Mouse (Mus musculus): ENCODE data around the gene Gm4559. TPM values are rescaled to one million over a fixed set of nuclear protein-coding genes. Genes with fewer than 3 reads are reported as not detected.
"Not testable (repeated sequence)": the region's sequence is repeated elsewhere in the genome, so short reads cannot be mapped to it uniquely, and the experiment has no call there.

Gene Gm4559
- not detected in 2 replicates for polyA plus RNA-seq (2014; fragmentation: Nextera tagmentation; extraction: Ambion mirVana)

GRCm38 (mm10) chr7:142274263-142274662 is at the start of gene Gm4559:
TSS of gene Gm4559 (minus strand) at chr7:142274363.
- not testable (repeated sequence) for H3K4me1 ChIP-seq (ENCODE audit: control insufficient read depth, insufficient read depth, low read length); H3K9ac ChIP-seq (replicated peaks; ENCODE audit: low read depth, low read length); H3K4me3 ChIP-seq (ENCODE audit: low read depth, low read length); H3K27me3 ChIP-seq (ENCODE audit: control insufficient read depth, insufficient read depth, low read length); H3K27ac ChIP-seq (ENCODE audit: low read depth, low read length); H3K4me2 ChIP-seq (ENCODE audit: low read depth, low read length); ATAC-seq (ENCODE audit: low read depth); H3K36me3 ChIP-seq (ENCODE audit: control insufficient read depth, insufficient read depth, low read length); H3K9me3 ChIP-seq (ENCODE audit: control insufficient read depth, low read length)

GRCm38 (mm10) chr7:142323396-142324117 is 49.4 kb upstream of the Gm4559 start:
- Histone ChIP-seq H3K27ac (ENCODE audit: low read depth, low read length) (no peak overlapping the region), H3K27me3 (ENCODE audit: control insufficient read depth, insufficient read depth, low read length) (no peaks in the 10 kb centered on the region), H3K4me1 (ENCODE audit: control insufficient read depth, insufficient read depth, low read length) (peaks cover 6% of the 10 kb centered on the region; the same call in 1 of the 2 replicates), H3K9me3 (ENCODE audit: control insufficient read depth, low read length) (no peaks in the 10 kb centered on the region), H3K4me2 (ENCODE audit: low read depth, low read length) (no peak overlapping the region), H3K9ac (replicated peaks; ENCODE audit: low read depth, low read length) (no peak overlapping the region), H3K4me3 (ENCODE audit: low read depth, low read length) (no peak overlapping the region), H3K36me3 (ENCODE audit: control insufficient read depth, insufficient read depth, low read length) (no peaks in the 10 kb centered on the region)
- 86% methylated on average over 12 of the region's 12 CpGs for WGBS
- no peak for ATAC-seq (ENCODE audit: low read depth)

DNA sequence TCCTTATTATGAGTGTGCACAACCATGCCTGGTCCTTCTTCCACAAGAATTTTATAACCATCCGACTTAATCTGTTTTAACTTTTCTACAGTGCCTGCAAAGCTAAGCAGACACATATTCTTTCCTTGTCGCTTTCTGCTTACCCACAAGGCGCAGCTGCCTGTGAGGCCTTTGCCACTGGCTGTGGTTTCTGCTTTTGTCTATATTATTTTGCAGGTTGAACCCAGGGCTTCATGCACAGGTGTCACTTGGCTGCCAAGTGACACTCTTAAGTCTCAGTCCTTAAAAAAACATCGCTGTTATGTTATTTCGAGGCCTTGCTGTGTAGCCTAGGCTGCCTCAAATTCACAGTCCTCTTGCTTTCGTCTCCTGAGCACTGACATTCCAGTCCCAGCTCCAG is 48.5 kb upstream of the Gm4559 start:
- Histone ChIP-seq H3K4me2 (ENCODE audit: low read depth, low read length) (no peak overlapping the region), H3K9ac (replicated peaks; ENCODE audit: low read depth, low read length) (no peak overlapping the region), H3K27me3 (ENCODE audit: control insufficient read depth, insufficient read depth, low read length) (no peaks in the 10 kb centered on the region), H3K4me1 (ENCODE audit: control insufficient read depth, insufficient read depth, low read length) (peaks cover 6% of the 10 kb centered on the region; the same call in 1 of the 2 replicates), H3K9me3 (ENCODE audit: control insufficient read depth, low read length) (no peaks in the 10 kb centered on the region), H3K36me3 (ENCODE audit: control insufficient read depth, insufficient read depth, low read length) (no peaks in the 10 kb centered on the region), H3K27ac (ENCODE audit: low read depth, low read length) (no peak overlapping the region), H3K4me3 (ENCODE audit: low read depth, low read length) (no peak overlapping the region)
- ATAC-seq (ENCODE audit: low read depth): no peak
- 94% methylated on average over 6 of the region's 6 CpGs for WGBS

GRCm38 (mm10) chr7:142321637-142322306 is 47.6 kb upstream of the Gm4559 start:
- not testable (repeated sequence) for H3K36me3 ChIP-seq (ENCODE audit: control insufficient read depth, insufficient read depth, low read length); H3K4me1 ChIP-seq (ENCODE audit: control insufficient read depth, insufficient read depth, low read length); H3K4me3 ChIP-seq (ENCODE audit: low read depth, low read length); H3K27me3 ChIP-seq (ENCODE audit: control insufficient read depth, insufficient read depth, low read length); H3K9me3 ChIP-seq (ENCODE audit: control insufficient read depth, low read length); ATAC-seq (ENCODE audit: low read depth); H3K27ac ChIP-seq (ENCODE audit: low read depth, low read length); H3K9ac ChIP-seq (replicated peaks; ENCODE audit: low read depth, low read length); H3K4me2 ChIP-seq (ENCODE audit: low read depth, low read length)
- WGBS: 45% methylated on average over 4 of the region's 10 CpGs

GRCm38 (mm10) chr7:142320906-142321305 is 46.7 kb upstream of the Gm4559 start:
- H3K36me3 ChIP-seq (ENCODE audit: control insufficient read depth, insufficient read depth, low read length): no peaks in the 10 kb centered on the region
- H3K4me3 ChIP-seq (ENCODE audit: low read depth, low read length): no peak overlapping the region
- no peaks in the 10 kb centered on the region for H3K27me3 ChIP-seq (ENCODE audit: control insufficient read depth, insufficient read depth, low read length)
- no peak overlapping the region for H3K27ac ChIP-seq (ENCODE audit: low read depth, low read length)
- H3K9me3 ChIP-seq (ENCODE audit: control insufficient read depth, low read length): no peaks in the 10 kb centered on the region
- WGBS: 29% methylated on average over 2 of the region's 2 CpGs
- ATAC-seq (ENCODE audit: low read depth): no peak
- H3K4me2 ChIP-seq (ENCODE audit: low read depth, low read length): no peak overlapping the region
- peaks cover 6% of the 10 kb centered on the region; the same call in 1 of the 2 replicates for H3K4me1 ChIP-seq (ENCODE audit: control insufficient read depth, insufficient read depth, low read length)
- no peak overlapping the region for H3K9ac ChIP-seq (replicated peaks; ENCODE audit: low read depth, low read length)

DNA sequence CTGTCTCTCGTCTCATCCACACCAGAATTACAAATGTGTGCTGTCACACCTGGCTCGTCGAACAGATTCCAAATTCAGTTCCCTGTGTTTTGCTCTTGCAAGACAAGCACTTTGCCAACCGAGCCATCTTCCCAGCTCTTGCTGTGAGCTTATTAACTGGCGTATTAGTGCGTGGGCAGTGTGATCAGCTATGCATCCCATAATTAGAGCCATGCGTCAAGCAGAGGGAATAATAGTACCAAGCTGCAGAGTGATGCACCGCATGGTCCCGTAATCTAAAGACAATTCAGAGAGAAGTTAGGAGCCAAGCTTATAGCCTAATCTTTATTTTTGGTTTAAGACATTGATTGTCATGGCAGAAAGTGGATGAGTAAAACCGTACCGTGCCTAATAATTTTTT is 45.0 kb upstream of the Gm4559 start:
- H3K36me3 ChIP-seq (ENCODE audit: control insufficient read depth, insufficient read depth, low read length): no peaks in the 10 kb centered on the region
- H3K9ac ChIP-seq (replicated peaks; ENCODE audit: low read depth, low read length): no peak overlapping the region
- H3K9me3 ChIP-seq (ENCODE audit: control insufficient read depth, low read length): no peaks in the 10 kb centered on the region
- ATAC-seq (ENCODE audit: low read depth): no peak
- H3K27ac ChIP-seq (ENCODE audit: low read depth, low read length): peak overlapping the region; percentile 30
- H3K4me1 ChIP-seq (ENCODE audit: control insufficient read depth, insufficient read depth, low read length): peaks cover 6% of the 10 kb centered on the region; the same call in 1 of the 2 replicates
- no peaks in the 10 kb centered on the region for H3K27me3 ChIP-seq (ENCODE audit: control insufficient read depth, insufficient read depth, low read length)
- H3K4me3 ChIP-seq (ENCODE audit: low read depth, low read length): no peak overlapping the region
- 56% methylated on average over 11 of the region's 11 CpGs for WGBS
- H3K4me2 ChIP-seq (ENCODE audit: low read depth, low read length): no peak overlapping the region

GRCm38 (mm10) chr7:142317216-142317615 is 43.1 kb upstream of the Gm4559 start:
- Histone ChIP-seq H3K36me3 (ENCODE audit: control insufficient read depth, insufficient read depth, low read length) (no peaks in the 10 kb centered on the region), H3K27ac (ENCODE audit: low read depth, low read length) (no peak overlapping the region), H3K4me2 (ENCODE audit: low read depth, low read length) (no peak overlapping the region), H3K4me1 (ENCODE audit: control insufficient read depth, insufficient read depth, low read length) (peaks cover 6% of the 10 kb centered on the region; the same call in 1 of the 2 replicates), H3K27me3 (ENCODE audit: control insufficient read depth, insufficient read depth, low read length) (no peaks in the 10 kb centered on the region), H3K4me3 (ENCODE audit: low read depth, low read length) (no peak overlapping the region), H3K9ac (replicated peaks; ENCODE audit: low read depth, low read length) (no peak overlapping the region), H3K9me3 (ENCODE audit: control insufficient read depth, low read length) (no peaks in the 10 kb centered on the region)
- WGBS: 85% methylated on average over 5 of the region's 5 CpGs
- ATAC-seq (ENCODE audit: low read depth): no peak

- Histone ChIP-seq H3K27me3 (ENCODE audit: control insufficient read depth, insufficient read depth, low read length) (no peaks in the 10 kb centered on the region), H3K4me2 (ENCODE audit: low read depth, low read length) (no peak overlapping the region), H3K4me3 (ENCODE audit: low read depth, low read length) (no peak overlapping the region), H3K9me3 (ENCODE audit: control insufficient read depth, low read length) (no peaks in the 10 kb centered on the region), H3K4me1 (ENCODE audit: control insufficient read depth, insufficient read depth, low read length) (peaks cover 6% of the 10 kb centered on the region; the same call in 1 of the 2 replicates), H3K27ac (ENCODE audit: low read depth, low read length) (no peak overlapping the region), H3K36me3 (ENCODE audit: control insufficient read depth, insufficient read depth, low read length) (no peaks in the 10 kb centered on the region), H3K9ac (replicated peaks; ENCODE audit: low read depth, low read length) (no peak overlapping the region)
- 51% methylated on average over 6 of the region's 6 CpGs for WGBS
- peak; percentile 68 for ATAC-seq (ENCODE audit: low read depth)
These were observed 42.4 kb upstream of the Gm4559 start for GRCm38 (mm10) chr7:142316558-142316957.

- no peak overlapping the region for H3K9ac ChIP-seq (replicated peaks; ENCODE audit: low read depth, low read length)
- no peaks in the 10 kb centered on the region for H3K27me3 ChIP-seq (ENCODE audit: control insufficient read depth, insufficient read depth, low read length)
- 26% methylated on average over 5 of the region's 5 CpGs for WGBS
- H3K9me3 ChIP-seq (ENCODE audit: control insufficient read depth, low read length): no peaks in the 10 kb centered on the region
- H3K27ac ChIP-seq (ENCODE audit: low read depth, low read length): no peak overlapping the region
- H3K4me3 ChIP-seq (ENCODE audit: low read depth, low read length): no peak overlapping the region
- H3K4me1 ChIP-seq (ENCODE audit: control insufficient read depth, insufficient read depth, low read length): peaks cover 4% of the 10 kb centered on the region; the same call in 1 of the 2 replicates
- peak; percentile 76 for ATAC-seq (ENCODE audit: low read depth)
- H3K36me3 ChIP-seq (ENCODE audit: control insufficient read depth, insufficient read depth, low read length): no peaks in the 10 kb centered on the region
- no peak overlapping the region for H3K4me2 ChIP-seq (ENCODE audit: low read depth, low read length)
These were observed 40.6 kb upstream of the Gm4559 start for GRCm38 (mm10) chr7:142314600-142315285.

Data from neural tube, embryonic 14.5 days (tissue).